Mouse (Mus musculus) ES-E14 (cell line): ENCODE measurements around the gene Phldb2. TPM values are rescaled to one million over a fixed set of nuclear protein-coding genes. Genes with fewer than 3 reads are reported as not detected.

ENCODE experiments used
- DNase-seq: peaks from one replicate; pipeline ENCODE4 v3.0.0-alpha.2; 2013; ENCODE audit warnings: low read depth, low spot score
- H3K27ac ChIP-seq: 2 replicates; pipeline ENCODE4 v1.5.1; 2012; ENCODE audit warnings: low read depth, mild to moderate bottlenecking, low read length, moderate library complexity, mixed read lengths; ENCODE audit not compliant: poor library complexity, insufficient read depth, severe bottlenecking
- H3K36me3 ChIP-seq: 2 replicates; pipeline ENCODE4 v1.6.1; 2012; ENCODE audit warnings: mild to moderate bottlenecking, low read length, moderate library complexity, mixed read lengths; ENCODE audit not compliant: control insufficient read depth, poor library complexity, insufficient read depth, severe bottlenecking
- H3K4me1 ChIP-seq, 2 experiments: fragments of 150-350 bp in 1 of 2; sonication (generic) in 1 of 2; 2 replicates each; pipeline ENCODE4 v1.6.1; 2012; ENCODE audit warnings: low read length in 2 of 2, mild to moderate bottlenecking in 1 of 2, mixed read lengths in 1 of 2; ENCODE audit not compliant: control insufficient read depth in 2 of 2, insufficient read depth in 2 of 2, poor library complexity in 1 of 2
- H3K4me3 ChIP-seq, 2 experiments: fragments of 150-350 bp in 1 of 2; sonication (generic) in 1 of 2; 2 replicates each; pipeline ENCODE4 v1.5.1; 2012; ENCODE audit warnings: low read length in 2 of 2, low read depth in 1 of 2, mild to moderate bottlenecking in 1 of 2, mixed read lengths in 1 of 2; ENCODE audit not compliant: insufficient read depth in 1 of 2, poor library complexity in 1 of 2, severe bottlenecking in 1 of 2
- H3K9ac ChIP-seq: 2 replicates; pipeline ENCODE4 v1.6.1; 2012; ENCODE audit warnings: low read depth, mild to moderate bottlenecking, low read length, mixed read lengths; ENCODE audit not compliant: poor library complexity, insufficient read depth, severe bottlenecking
- H3K9me3 ChIP-seq: fragments of 150-350 bp; sonication (generic); 2 replicates; pipeline ENCODE4 v1.6.1; 2012; ENCODE audit warnings: low read depth, mild to moderate bottlenecking, low read length; ENCODE audit not compliant: control insufficient read depth, insufficient read depth
- CHD2 ChIP-seq: IDR thresholded peaks from 2 replicates; pipeline ENCODE4 v1.6.1; 2014; ENCODE audit warnings: mild to moderate bottlenecking, low read depth, low read length, inconsistent platforms
- HCFC1 ChIP-seq: IDR thresholded peaks from 2 replicates; pipeline ENCODE4 v1.6.1; 2012; ENCODE audit warnings: low read length, inconsistent platforms, borderline replicate concordance; ENCODE audit not compliant: insufficient read depth
- MAFK ChIP-seq: IDR thresholded peaks from 2 replicates; pipeline ENCODE4 v1.6.1; 2014; ENCODE audit warnings: mild to moderate bottlenecking, low read depth, low read length, inconsistent platforms; ENCODE audit not compliant: insufficient read depth
- ZC3H11A ChIP-seq: IDR thresholded peaks from 2 replicates; pipeline ENCODE4 v1.6.1; 2012; ENCODE audit warnings: low read depth, mild to moderate bottlenecking, inconsistent platforms, low read length, borderline replicate concordance
- ZNF384 ChIP-seq: IDR thresholded peaks from 2 replicates; pipeline ENCODE4 v1.6.1; 2012; ENCODE audit warnings: low read depth, low read length, inconsistent platforms
- in situ Hi-C, 2 experiments: fragments of 600-800 bp; cut with MboI; formaldehyde crosslinking; loops; one replicate each; pipeline ENCODE4 v1.15.1; 2025; ENCODE audit warnings: low sequenced_read_pairs in 2 of 2, inconsistent platforms in 1 of 2; ENCODE audit not compliant: unreplicated experiment in 2 of 2
- total RNA-seq: library from RNA; depleted of rRNA; stranded (reverse); fragments of 300-350 nt; gene quantifications from 2 replicates; pipeline ENCODE4 v1.2.3, GENCODE M21; 2012

Gene Phldb2
- total RNA-seq, 1 experiment: 36.2 TPM

DNA sequence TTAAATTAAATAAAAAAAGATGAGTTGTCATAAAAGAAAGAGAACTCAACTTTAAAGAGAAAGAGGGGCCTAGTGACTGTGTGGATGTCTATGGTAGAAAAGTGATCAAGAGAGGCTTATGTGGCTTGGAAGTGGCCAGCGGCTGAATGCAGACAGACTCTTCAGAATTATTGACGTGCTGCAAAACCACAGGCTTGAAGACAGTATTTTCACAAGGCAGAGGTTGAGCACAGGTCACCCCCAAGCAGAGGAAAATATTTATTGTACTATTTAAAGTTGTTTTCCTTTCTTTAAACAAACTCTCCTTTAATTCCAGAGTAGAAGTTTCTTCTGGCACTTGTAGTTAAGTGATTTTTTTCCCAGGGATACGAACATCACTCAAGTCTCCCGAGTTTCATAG, 63.8 kb downstream of the Phldb2 start:
- no peak for DNase-seq
- H3K36me3 ChIP-seq: no peaks in the 10 kb centered on the region
- in situ Hi-C loops: no loop called here
- TF ChIP-seq CHD2 (no peak), ZNF384 (no peak), HCFC1 (no peak), MAFK (no peak), ZC3H11A (no peak)
- H3K4me3 ChIP-seq: no peak overlapping the region
- no peak overlapping the region for H3K27ac ChIP-seq
- H3K9me3 ChIP-seq: no peaks in the 10 kb centered on the region
- no peaks in the 10 kb centered on the region for H3K4me1 ChIP-seq
- H3K9ac ChIP-seq: no peak overlapping the region

DNA sequence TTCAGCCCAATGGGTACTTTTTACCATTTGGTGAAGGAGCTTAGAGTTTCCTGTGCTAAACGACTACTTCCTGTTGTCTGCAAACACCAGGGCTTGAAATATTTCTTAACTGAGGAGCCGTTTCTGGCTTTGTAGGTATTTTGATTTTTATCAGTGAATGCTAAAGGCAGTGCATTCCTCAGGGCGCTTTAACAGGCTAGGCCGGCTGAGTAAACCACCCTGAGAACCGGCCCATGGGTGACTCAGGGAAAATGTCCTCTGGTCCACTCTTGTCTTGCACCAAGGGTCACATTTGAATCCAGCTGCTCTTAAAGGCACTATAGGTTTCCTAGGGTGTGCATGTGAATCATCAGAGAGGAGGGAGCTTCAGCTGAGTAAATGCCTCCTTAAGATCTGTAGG, 66.8 kb downstream of the Phldb2 start:
- H3K36me3 ChIP-seq: no peaks in the 10 kb centered on the region
- no peak overlapping the region for H3K9ac ChIP-seq
- in situ Hi-C loops: no loop called here
- no peak overlapping the region for H3K27ac ChIP-seq
- H3K4me3 ChIP-seq: no peak overlapping the region
- no peak for TF ChIP-seq HCFC1
- no peaks in the 10 kb centered on the region for H3K4me1 ChIP-seq
- DNase-seq: no peak
- no peaks in the 10 kb centered on the region for H3K9me3 ChIP-seq

DNA sequence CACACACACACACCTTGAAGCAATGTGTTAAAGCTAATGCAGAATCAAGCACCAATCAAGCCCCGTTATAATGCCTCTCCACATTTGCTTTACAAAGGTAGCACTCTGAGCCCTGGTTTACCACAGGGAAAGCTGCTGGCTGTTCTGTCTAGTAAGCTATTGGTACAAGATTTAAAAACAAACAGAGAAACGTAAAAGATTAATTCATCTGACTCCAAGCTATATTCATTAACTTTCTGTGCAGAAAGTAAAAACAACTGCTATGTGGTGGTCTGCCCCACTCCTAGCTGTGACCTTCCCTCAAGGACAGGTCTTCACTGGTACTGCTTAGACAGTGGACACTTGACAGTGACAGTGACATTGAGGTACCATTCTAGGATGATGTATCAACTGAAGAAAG, 69.2 kb downstream of the Phldb2 start:
- Histone ChIP-seq H3K9ac (no peak overlapping the region), H3K4me3 (no peak overlapping the region), H3K36me3 (no peaks in the 10 kb centered on the region), H3K27ac (no peak overlapping the region), H3K4me1 (no peaks in the 10 kb centered on the region), H3K9me3 (no peaks in the 10 kb centered on the region)
- no peak for DNase-seq
- in situ Hi-C loops: no loop called here
- no peak for TF ChIP-seq ZC3H11A
- no peak for TF ChIP-seq CHD2
- no peak for TF ChIP-seq MAFK
- TF ChIP-seq HCFC1: no peak
- TF ChIP-seq ZNF384: no peak

DNA sequence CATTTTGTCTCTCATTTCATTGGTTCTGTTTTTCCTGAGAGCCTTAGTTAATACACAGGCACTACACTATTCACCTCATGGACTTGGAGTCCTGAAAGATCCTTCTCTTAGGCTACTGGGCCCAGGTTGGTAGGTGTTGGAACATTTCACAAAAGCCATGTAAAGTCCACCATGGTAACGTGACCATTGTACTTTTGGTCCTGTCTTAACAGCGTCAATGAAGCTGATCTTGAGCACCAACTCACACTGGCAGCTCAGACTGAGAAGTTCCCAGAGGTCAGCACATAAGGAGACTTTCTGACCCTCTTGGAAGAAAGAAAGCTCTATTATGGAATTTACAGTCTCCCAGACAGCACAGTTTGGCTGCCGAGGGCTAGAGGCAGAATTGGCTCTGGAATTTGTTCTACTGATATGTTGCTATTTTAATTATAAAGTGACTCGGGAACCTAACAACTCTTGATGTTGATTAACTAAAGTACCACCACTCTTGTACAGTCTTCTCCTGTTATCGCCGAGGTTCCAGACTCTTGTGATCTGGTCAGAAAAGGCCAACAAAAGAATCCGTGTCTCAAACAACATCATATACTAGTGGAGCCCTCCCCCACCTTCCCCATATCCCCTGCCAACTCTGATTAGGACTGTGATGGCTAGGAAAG, 72.1 kb downstream of the Phldb2 start:
- no peak for TF ChIP-seq ZC3H11A
- TF ChIP-seq CHD2: no peak
- TF ChIP-seq HCFC1: no peak
- TF ChIP-seq MAFK: no peak
- TF ChIP-seq ZNF384: no peak
- H3K4me3 ChIP-seq: no peak overlapping the region
- H3K9me3 ChIP-seq: no peaks in the 10 kb centered on the region
- H3K27ac ChIP-seq: no peak overlapping the region
- no peaks in the 10 kb centered on the region for H3K36me3 ChIP-seq
- DNase-seq: no peak
- in situ Hi-C loops: no loop called here
- H3K4me1 ChIP-seq: no peaks in the 10 kb centered on the region
- H3K9ac ChIP-seq: no peak overlapping the region

DNA sequence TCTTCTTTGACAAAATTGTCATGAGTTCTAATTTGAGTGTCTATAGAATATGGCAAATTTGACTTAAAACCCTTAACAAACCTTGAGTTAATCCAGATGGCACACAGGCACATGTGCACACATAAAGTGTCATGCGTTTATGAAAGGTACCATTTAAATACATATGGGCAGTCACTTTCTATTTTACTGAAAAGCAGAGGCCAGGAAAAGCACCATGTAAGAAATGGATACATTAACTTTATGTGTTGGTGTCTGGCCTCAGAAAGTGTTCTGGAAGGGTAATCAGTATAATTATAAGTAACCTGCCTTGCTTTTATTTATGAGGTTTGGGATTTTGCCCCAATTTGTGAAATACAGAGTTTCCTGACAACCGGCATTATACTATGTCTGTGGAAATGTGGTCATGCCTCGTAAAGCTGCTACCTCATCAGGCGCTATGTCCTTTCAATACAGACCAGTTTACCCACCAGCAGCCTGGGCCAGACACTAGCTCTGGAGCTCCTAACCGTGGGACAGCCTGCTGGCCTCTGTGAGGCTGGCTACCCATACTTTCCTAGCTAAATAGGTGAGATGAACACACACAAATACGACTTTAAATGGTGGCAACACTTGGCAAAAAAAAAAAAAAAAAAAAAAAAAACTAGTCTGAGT, 73.2 kb downstream of the Phldb2 start:
- no peaks in the 10 kb centered on the region for H3K36me3 ChIP-seq
- in situ Hi-C loops: no loop called here
- no peaks in the 10 kb centered on the region for H3K4me1 ChIP-seq
- DNase-seq: no peak
- H3K9ac ChIP-seq: no peak overlapping the region
- no peak overlapping the region for H3K4me3 ChIP-seq
- TF ChIP-seq ZNF384: no peak
- TF ChIP-seq HCFC1: no peak
- TF ChIP-seq CHD2: no peak
- TF ChIP-seq ZC3H11A: no peak
- no peak for TF ChIP-seq MAFK
- H3K27ac ChIP-seq: no peak overlapping the region
- H3K9me3 ChIP-seq: no peaks in the 10 kb centered on the region
